Mouse (Mus musculus): ENCODE measurements at regions not wholly inside any gene's neighbourhood (a gene's known extent, or its start where the extent isn't known, plus 50 kb on each side); places are given as distances from the start of the nearest gene placed in this dataset.
"Not testable (repeated sequence)": the region's sequence is repeated elsewhere in the genome, so short reads cannot be mapped to it uniquely, and the experiment has no call there.

DNA sequence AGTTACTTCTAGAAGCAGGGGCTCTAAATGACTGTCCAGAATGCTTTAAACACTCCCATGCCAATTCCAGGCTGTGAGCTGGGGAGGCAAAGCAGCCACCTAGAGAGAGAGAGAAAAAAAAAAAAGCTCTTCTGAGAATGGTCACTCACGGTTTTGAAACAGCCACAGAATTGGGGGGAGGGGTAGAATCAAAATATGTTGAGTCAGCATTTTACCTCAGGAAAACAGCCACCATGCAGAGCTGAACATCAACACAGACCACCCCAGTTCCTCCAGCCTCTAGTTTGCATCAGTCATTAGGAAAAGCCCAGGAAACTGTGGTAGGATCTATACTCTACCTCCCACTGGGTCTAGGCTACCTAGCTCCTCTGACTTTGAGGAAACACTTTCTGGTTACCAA lies 124.1 kb upstream of the Gm5150 start:
- ATAC-seq (ENCODE audit: extremely low read depth, insufficient number of reproducible peaks, low FRiP score, poor library complexity, severe bottlenecking) = no peak

- not testable (repeated sequence) for ATAC-seq (ENCODE audit: extremely low read depth, insufficient number of reproducible peaks, low FRiP score, poor library complexity, severe bottlenecking)
Measured at GRCm38 (mm10) chr3:16125346-16125915, 119.2 kb upstream of the Gm5150 start.

- no peak for ATAC-seq (ENCODE audit: extremely low read depth, insufficient number of reproducible peaks, low FRiP score, poor library complexity, severe bottlenecking)
Measured at GRCm38 (mm10) chr3:16115944-16116343, 109.7 kb upstream of the Gm5150 start.

DNA sequence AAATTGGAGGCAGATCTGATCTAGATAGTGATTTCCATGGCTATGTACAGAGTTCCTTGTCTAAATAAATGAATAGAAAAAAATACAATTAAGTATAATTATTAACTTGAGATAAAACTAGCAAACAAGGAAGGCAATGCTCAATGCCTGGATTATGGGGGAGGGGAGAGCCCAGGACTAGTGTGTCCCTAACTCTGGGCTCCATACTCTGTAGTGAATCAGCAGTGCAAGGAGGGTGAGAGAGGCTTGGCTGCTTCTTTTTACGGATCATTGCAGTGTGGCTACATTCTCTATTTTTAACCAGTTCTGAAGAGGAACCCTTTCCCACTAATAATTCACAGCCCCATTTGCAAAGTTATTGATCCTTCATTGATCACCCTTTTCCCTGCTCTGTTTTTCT lies 101.3 kb upstream of the Gm5150 start:
- ATAC-seq (ENCODE audit: extremely low read depth, insufficient number of reproducible peaks, low FRiP score, poor library complexity, severe bottlenecking) = no peak

DNA sequence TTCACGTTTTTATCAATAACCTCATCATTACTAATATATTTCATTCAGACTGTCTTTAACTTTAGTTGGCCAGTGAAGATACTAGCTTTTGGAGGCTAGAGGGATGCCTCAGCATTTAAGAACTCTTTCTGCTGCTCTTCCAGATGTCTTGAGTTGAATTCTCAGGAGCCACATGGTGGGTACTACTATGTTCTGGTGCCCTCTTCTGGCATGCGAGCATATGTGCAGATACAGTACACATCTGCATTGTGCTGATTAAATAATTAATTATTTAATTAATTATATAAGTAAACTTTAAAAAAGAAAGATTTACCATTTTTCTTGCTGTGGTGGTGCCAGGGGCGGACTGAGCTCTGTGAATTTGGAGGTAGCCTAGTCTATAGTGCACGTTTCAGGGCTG lies 98.8 kb upstream of the Gm5150 start:
- ATAC-seq (ENCODE audit: extremely low read depth, insufficient number of reproducible peaks, low FRiP score, poor library complexity, severe bottlenecking) = no peak

GRCm38 (mm10) chr3:16103180-16103579 lies 96.9 kb upstream of the Gm5150 start:
- no peak for ATAC-seq (ENCODE audit: extremely low read depth, insufficient number of reproducible peaks, low FRiP score, poor library complexity, severe bottlenecking)

DNA sequence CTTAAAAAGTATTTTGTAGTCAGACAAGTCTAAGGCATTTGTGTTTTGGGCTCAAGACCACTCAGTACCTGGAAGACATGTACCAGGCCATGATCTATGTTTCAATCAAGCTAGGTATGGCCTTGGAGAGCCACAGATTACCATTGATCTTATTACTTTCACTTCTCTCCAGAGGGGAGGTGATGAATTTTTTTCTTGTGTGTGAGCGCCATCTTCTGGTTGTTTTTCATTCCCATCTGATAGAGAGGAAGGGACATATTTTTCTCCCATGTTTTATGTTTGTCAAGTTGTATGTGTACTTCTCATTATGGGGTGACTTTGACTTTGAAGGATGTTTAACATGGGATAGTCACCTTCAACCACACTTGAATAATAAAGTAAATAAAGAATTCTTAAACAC lies 80.3 kb upstream of the Gm5150 start:
- peak; percentile 61 for ATAC-seq (ENCODE audit: extremely low read depth, insufficient number of reproducible peaks, low FRiP score, poor library complexity, severe bottlenecking)

- no peak for ATAC-seq (ENCODE audit: extremely low read depth, insufficient number of reproducible peaks, low FRiP score, poor library complexity, severe bottlenecking)
Measured at GRCm38 (mm10) chr3:16085288-16085687, 79.1 kb upstream of the Gm5150 start.

- ATAC-seq (ENCODE audit: extremely low read depth, insufficient number of reproducible peaks, low FRiP score, poor library complexity, severe bottlenecking) = no peak
Measured at GRCm38 (mm10) chr3:16079178-16079577, 72.9 kb upstream of the Gm5150 start.

DNA sequence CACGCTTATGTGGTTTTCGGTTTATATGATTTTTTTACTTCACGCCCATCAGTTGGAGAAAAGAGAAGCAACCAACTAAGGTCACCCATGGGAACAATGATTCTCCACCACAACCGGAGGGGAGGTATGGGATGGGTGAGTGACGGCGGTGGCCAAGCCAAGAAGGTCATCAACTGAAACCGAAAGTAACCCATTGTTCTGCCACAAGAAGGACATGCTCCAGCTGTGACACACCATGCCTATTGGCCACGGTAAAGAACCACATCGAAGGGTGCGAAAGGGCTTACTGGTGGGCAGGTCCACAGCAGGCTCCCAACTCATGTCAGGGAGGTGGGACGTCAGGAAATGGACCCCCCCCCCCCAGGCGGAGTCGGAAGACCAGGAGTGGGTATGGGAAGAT lies 65.7 kb upstream of the Gm5150 start:
- ATAC-seq (ENCODE audit: extremely low read depth, insufficient number of reproducible peaks, low FRiP score, poor library complexity, severe bottlenecking) = no peak

DNA sequence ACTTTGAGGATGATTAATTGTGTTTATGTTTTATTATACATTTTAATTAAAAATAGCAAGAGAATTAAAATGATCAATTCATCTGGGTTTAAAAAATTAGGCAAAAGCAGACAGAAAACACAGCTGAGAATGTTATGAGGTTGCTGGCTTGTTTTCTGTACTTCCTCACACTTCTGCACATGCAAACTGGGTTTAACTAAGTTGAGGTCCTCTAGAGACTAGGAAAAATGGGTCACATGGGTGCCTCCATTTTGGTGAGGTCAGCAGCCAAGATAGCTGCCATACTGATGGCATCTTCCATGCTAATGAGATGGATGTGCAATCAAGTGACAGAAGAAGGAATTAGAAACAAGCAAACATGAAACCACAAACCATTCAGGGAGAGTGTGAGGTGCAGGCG lies 64.7 kb upstream of the Gm5150 start:
- no peak for ATAC-seq (ENCODE audit: extremely low read depth, insufficient number of reproducible peaks, low FRiP score, poor library complexity, severe bottlenecking)

DNA sequence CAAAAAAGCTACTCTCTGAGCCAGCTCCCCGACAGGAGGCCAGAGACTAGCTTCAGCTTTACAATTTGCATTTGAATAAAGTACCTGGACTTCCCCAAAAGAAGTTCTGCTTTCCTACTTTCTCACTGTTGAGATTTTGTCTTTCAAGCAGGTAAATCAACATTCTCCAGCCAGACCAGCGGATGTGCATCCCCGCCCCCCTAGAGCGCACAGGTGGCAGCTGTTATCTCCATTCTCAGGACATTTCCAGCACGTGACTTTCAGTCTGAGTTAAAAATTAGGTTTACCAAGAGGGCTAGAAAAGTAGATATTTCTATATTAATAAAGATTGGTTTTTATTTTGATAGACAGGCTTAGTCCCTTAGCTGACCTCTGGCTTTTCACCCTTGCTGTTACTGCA lies 51.5 kb upstream of the Gm5150 start:
- ATAC-seq (ENCODE audit: extremely low read depth, insufficient number of reproducible peaks, low FRiP score, poor library complexity, severe bottlenecking) = not testable (repeated sequence)

Data from neutrophil, adult 5-6 weeks (primary cell).